ENCODE assay signal across 30 mouse cellular contexts in the genomic region with DNA sequence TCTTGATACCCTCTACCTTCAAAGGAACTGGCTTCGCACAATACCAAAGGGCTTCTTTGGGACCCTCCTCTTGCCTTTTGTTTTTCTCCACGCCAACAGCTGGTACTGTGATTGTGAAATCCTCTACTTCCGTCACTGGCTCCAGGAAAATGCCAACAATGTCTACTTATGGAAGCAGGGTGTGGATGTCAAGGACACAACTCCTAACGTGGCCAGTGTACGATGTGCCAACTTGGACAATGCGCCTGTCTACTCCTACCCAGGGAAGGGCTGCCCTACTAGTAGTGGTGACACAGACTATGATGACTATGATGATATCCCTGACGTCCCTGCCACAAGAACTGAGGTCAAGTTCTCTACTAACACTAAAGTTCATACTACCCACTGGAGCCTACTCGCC. TPM values are rescaled to one million over a fixed set of nuclear protein-coding genes. Genes with fewer than 3 reads are reported as not detected.
DNase-seq lines count a peak whose midpoint lies in the region; ATAC-seq and TF ChIP-seq lines count a peak whose summit lies in the region.
"Had no signal": no experiment of that assay in that cellular context is flagged by ENCODE, and none has a peak within 500 bp of the region (broad histone marks: within the 10 kb centered on the region; RNA-seq: fewer than 3 reads in every experiment).

No protein-coding gene starts in this region.

- H3K4me2 ChIP-seq in liver, embryonic 11.5 days, result peak overlapping the region; percentile 52
- H3K4me2 ChIP-seq in liver, embryonic 15.5 days, result no peak overlapping the region
- H3K4me2 ChIP-seq: embryonic facial prominence, embryonic 13.5 days; hindbrain, embryonic 12.5 days; intestine, embryonic 15.5 days; limb, embryonic 13.5 days; midbrain, embryonic 13.5 days; neural tube, embryonic 15.5 days had no signal

- TF ChIP-seq EP300 in MEL (IDR thresholded peaks at IDR 0.05; ENCODE audit: low read depth in 1 of 2, low read length in 2 of 2), result no peak

- H3K27ac ChIP-seq in liver, embryonic 11.5 days (ENCODE audit: low read depth, low read length), result 0 out of 2 replicates have a peak overlapping the region, but pooled peaks have one; percentile 82
- H3K27ac ChIP-seq in MEL (ENCODE audit: control insufficient read depth, low read depth, low read length), result peak overlapping the region; percentile 94
- peak overlapping the region; percentile 90; the same call in 1 of the 2 replicates for H3K27ac ChIP-seq in liver, embryonic 15.5 days (replicated peaks)
- H3K27ac ChIP-seq: embryonic facial prominence, embryonic 13.5 days; gastrocnemius, adult 2 months; hindbrain, embryonic 12.5 days; hindbrain, postnatal 0 days; intestine, embryonic 15.5 days; layer of hippocampus, adult 2 months; limb, embryonic 13.5 days; midbrain, embryonic 13.5 days; neural tube, embryonic 15.5 days had no signal

- DNase-seq in heart, adult 11 months, result peak; percentile 92
- no peak for DNase-seq in heart, postnatal 10 days
- no peak for DNase-seq in liver, embryonic 11.5 days (ENCODE audit: low spot score)
- DNase-seq in liver, result no peak
- DNase-seq in MEL (ENCODE audit: low read depth, low spot score), result no peak
- no peak for DNase-seq in cerebellum, adult 9-11 months
- DNase-seq: adrenal gland, postnatal 10 days; cerebellum, adult 11-12 months; cerebellum, postnatal 10 days; gastrocnemius, adult 2 months; gastrocnemius, postnatal 36 days; heart, postnatal 14 days; kidney, adult 2 months; kidney, postnatal 36 days; lung, postnatal 14 days; retina, postnatal 1 day; right cerebral cortex, postnatal 14 days had no signal

- H3K4me1 ChIP-seq in liver, embryonic 11.5 days (replicated peaks; ENCODE audit: control insufficient read depth, insufficient read depth, low read length), result peaks cover 34% of the 10 kb centered on the region
- H3K4me1 ChIP-seq in MEL (ENCODE audit: control insufficient read depth in 1 of 2, insufficient read depth in 2 of 2, low read length in 2 of 2), result peaks cover 14 to 47% of the 10 kb centered on the region in 2 experiments
- H3K4me1 ChIP-seq in liver, embryonic 15.5 days (replicated peaks), result peaks cover 49% of the 10 kb centered on the region
- H3K4me1 ChIP-seq: intestine, embryonic 15.5 days; limb, embryonic 13.5 days had no signal

- no peaks in the 10 kb centered on the region for H3K27me3 ChIP-seq in liver, embryonic 11.5 days (replicated peaks; ENCODE audit: control insufficient read depth, insufficient read depth, low read length)
- H3K27me3 ChIP-seq in MEL (ENCODE audit: control insufficient read depth in 1 of 2, insufficient read depth in 2 of 2, low read length in 2 of 2), result no peaks in the 10 kb centered on the region
- no peaks in the 10 kb centered on the region for H3K27me3 ChIP-seq in liver, embryonic 15.5 days
- H3K27me3 ChIP-seq: embryonic facial prominence, embryonic 13.5 days; hindbrain, embryonic 12.5 days; intestine, embryonic 15.5 days; limb, embryonic 13.5 days; midbrain, embryonic 13.5 days; neural tube, embryonic 15.5 days had no signal

- WGBS in liver, embryonic 11.5 days, result 79% methylated on average over 8 of the region's 8 CpGs
- 71% methylated on average over 8 of the region's 8 CpGs for WGBS in liver, embryonic 15.5 days (ENCODE audit: insufficient replicate concordance)

- no peak for ATAC-seq in liver, embryonic 11.5 days (replicated peaks; ENCODE audit: low FRiP score)
- ATAC-seq in liver, embryonic 15.5 days (ENCODE audit: insufficient read depth), result no peak
- ATAC-seq: forebrain, embryonic 16.5 days; hindbrain, postnatal 0 days; intestine, embryonic 15.5 days; midbrain, embryonic 13.5 days had no signal

- peak overlapping the region; percentile 23 for H3K4me3 ChIP-seq in liver, embryonic 11.5 days (ENCODE audit: low read depth, low read length)
- H3K4me3 ChIP-seq in MEL (ENCODE audit: control insufficient read depth in 1 of 2, insufficient read depth in 1 of 2, low read depth in 2 of 2, low read length in 2 of 2), result no peak overlapping the region
- no peak overlapping the region for H3K4me3 ChIP-seq in liver, embryonic 15.5 days (replicated peaks)
- H3K4me3 ChIP-seq: embryonic facial prominence, embryonic 13.5 days; gastrocnemius, adult 2 months; hindbrain, embryonic 12.5 days; intestine, embryonic 15.5 days; layer of hippocampus, adult 2 months; limb, embryonic 13.5 days; midbrain, embryonic 13.5 days; neural tube, embryonic 15.5 days had no signal

- TF ChIP-seq CTCF in MEL (IDR thresholded peaks at IDR 0.05 in 2 of 3, conservative IDR thresholded peaks at IDR 0.05 in 1 of 3; ENCODE audit: control insufficient read depth in 1 of 3, insufficient read depth in 1 of 3, low read depth in 2 of 3, low read length in 3 of 3, poor library complexity in 1 of 3, severe bottlenecking in 1 of 3), result no peak

- peaks cover 13% of the 10 kb centered on the region for H3K36me3 ChIP-seq in liver, embryonic 11.5 days (ENCODE audit: control insufficient read depth, insufficient read depth, low read length)
- peaks cover 0 to 41% of the 10 kb centered on the region in 2 experiments; a peak in 2 of 4 replicates for H3K36me3 ChIP-seq in MEL (ENCODE audit: control insufficient read depth in 1 of 2, insufficient read depth in 2 of 2, low read length in 2 of 2)
- peaks cover 16% of the 10 kb centered on the region for H3K36me3 ChIP-seq in liver, embryonic 15.5 days (replicated peaks)

- no peak for TF ChIP-seq RAD21 in MEL (IDR thresholded peaks at IDR 0.05; ENCODE audit: low read depth, low read length)

- 0 out of 2 replicates have a peak overlapping the region, but pooled peaks have one; percentile 11 for H3K9ac ChIP-seq in liver, embryonic 11.5 days (ENCODE audit: low read depth, low read length)
- H3K9ac ChIP-seq in MEL (ENCODE audit: control insufficient read depth, low read depth, low read length, poor library complexity, severe bottlenecking), result no peak overlapping the region; the same call in 1 of the 2 replicates
- no peak overlapping the region for H3K9ac ChIP-seq in liver, embryonic 15.5 days
- H3K9ac ChIP-seq: embryonic facial prominence, embryonic 13.5 days; hindbrain, embryonic 12.5 days; intestine, embryonic 15.5 days; limb, embryonic 13.5 days; midbrain, embryonic 13.5 days; neural tube, embryonic 15.5 days had no signal

- peaks cover 15% of the 10 kb centered on the region; the same call in 1 of the 2 replicates for H3K79me2 ChIP-seq in MEL (ENCODE audit: control insufficient read depth, insufficient read depth, low read length, poor library complexity)

- no peaks in the 10 kb centered on the region for H3K9me3 ChIP-seq in liver, embryonic 11.5 days (ENCODE audit: control insufficient read depth, low read length)
- no peaks in the 10 kb centered on the region for H3K9me3 ChIP-seq in MEL (replicated peaks; ENCODE audit: insufficient read depth, low read length)
- no peaks in the 10 kb centered on the region for H3K9me3 ChIP-seq in liver, embryonic 15.5 days (replicated peaks)
- H3K9me3 ChIP-seq: embryonic facial prominence, embryonic 13.5 days; hindbrain, embryonic 12.5 days; intestine, embryonic 15.5 days; limb, embryonic 13.5 days; midbrain, embryonic 13.5 days; neural tube, embryonic 15.5 days had no signal

- peak in 1 of 2 experiments; percentile 28; a peak in 1 of 4 replicates for TF ChIP-seq POLR2A in MEL (IDR thresholded peaks at IDR 0.05; ENCODE audit: control insufficient read depth in 1 of 2, insufficient read depth in 1 of 2, low read depth in 1 of 2, low read length in 2 of 2, poor library complexity in 1 of 2)

- intact Hi-C loops in heart, postnatal 10 days (cut with DNase I), result no loop called here

TF ChIP-seq in MEL, 35 proteins besides CTCF, POLR2A, EP300 and RAD21 (continues in another document):
- TF ChIP-seq CHD2 (IDR thresholded peaks at IDR 0.05; ENCODE audit: low read length), result no peak
- TF ChIP-seq NELFE (IDR thresholded peaks at IDR 0.05; ENCODE audit: low read depth, low read length), result no peak

RNA-seq across cellular contexts. Expression of a gene that starts 1.1 kb away (rescaled TPM):
- under 1 TPM; 0.17 to 0.43 TPM for total RNA-seq in heart, postnatal 10 days (2021)
- polyA plus RNA-seq in liver, embryonic 11.5 days (2014; fragmentation: Nextera tagmentation; extraction: Ambion mirVana), result 15.3 and 16.4 TPM in 2 replicates
- total RNA-seq in MEL (2012; rRNA removed), result 0.98 and 1.6 TPM in 2 replicates
- polyA plus RNA-seq in MEL (2012; ENCODE audit: insufficient read depth in 1 of 2, insufficient read length in 2 of 2, low read depth in 1 of 2, low replicate concordance in 2 of 2, missing spikeins in 1 of 2), result 1 to 10 TPM in 1 of 2 experiments, not detected in 1; 5.0 TPM
- polyA plus RNA-seq in liver, embryonic 15.5 days (2015; fragmentation: Nextera tagmentation; extraction: Ambion mirVana), result 2.6 and 3.0 TPM in 2 replicates
- total RNA-seq: gastrocnemius, adult 2 months; gastrocnemius, postnatal 36 days; hindbrain, postnatal 0 days; layer of hippocampus, adult 2 months; layer of hippocampus, postnatal 25 days; left cerebral cortex, adult 8-10 months; left cerebral cortex, postnatal 36 days had no signal

RNA-seq across cellular contexts. Expression of a gene that starts 7.1 kb away (rescaled TPM):
- 10 to 100 TPM; 50.2 to 50.4 TPM for total RNA-seq in heart, postnatal 10 days (2021)
- polyA plus RNA-seq in liver, embryonic 11.5 days (2014; fragmentation: Nextera tagmentation; extraction: Ambion mirVana), result 113 and 114 TPM in 2 replicates
- 30.4 and 31.4 TPM in 2 replicates for total RNA-seq in MEL (2012; rRNA removed)
- polyA plus RNA-seq in MEL (2012; ENCODE audit: insufficient read depth in 1 of 2, insufficient read length in 2 of 2, low read depth in 1 of 2, low replicate concordance in 2 of 2, missing spikeins in 1 of 2), result 10 to 100 TPM in 1 of 2 experiments, not detected in 1; 44.4 TPM
- 76.8 and 80.4 TPM in 2 replicates for polyA plus RNA-seq in liver, embryonic 15.5 days (2015; fragmentation: Nextera tagmentation; extraction: Ambion mirVana)

RNA-seq across cellular contexts. Expression of a gene that starts 7.3 kb away (rescaled TPM):
- 100 to 1,000 TPM; 378 to 381 TPM for total RNA-seq in heart, postnatal 10 days (2021)
- 115 and 126 TPM in 2 replicates for polyA plus RNA-seq in liver, embryonic 11.5 days (2014; fragmentation: Nextera tagmentation; extraction: Ambion mirVana)
- total RNA-seq in MEL (2012; rRNA removed), result 96.3 and 104 TPM in 2 replicates
- polyA plus RNA-seq in MEL (2012; ENCODE audit: insufficient read depth in 1 of 2, insufficient read length in 2 of 2, low read depth in 1 of 2, low replicate concordance in 2 of 2, missing spikeins in 1 of 2), result 100 to 1,000 TPM; 114 to 145 TPM
- polyA plus RNA-seq in liver, embryonic 15.5 days (2015; fragmentation: Nextera tagmentation; extraction: Ambion mirVana), result 70.3 and 79.4 TPM in 2 replicates

RNA-seq across cellular contexts. Expression of a gene that starts 14.5 kb away (rescaled TPM):
- total RNA-seq in heart, postnatal 10 days (2021), result 100 to 1,000 TPM; 456 to 499 TPM
- 2,285 and 2,367 TPM in 2 replicates for polyA plus RNA-seq in liver, embryonic 11.5 days (2014; fragmentation: Nextera tagmentation; extraction: Ambion mirVana)
- 1,332 and 1,356 TPM in 2 replicates for total RNA-seq in MEL (2012; rRNA removed)
- polyA plus RNA-seq in MEL (2012; ENCODE audit: insufficient read depth in 1 of 2, insufficient read length in 2 of 2, low read depth in 1 of 2, low replicate concordance in 2 of 2, missing spikeins in 1 of 2), result 1,000 to 10,000 TPM; 2,392 to 5,980 TPM
- 927 and 1,040 TPM in 2 replicates for polyA plus RNA-seq in liver, embryonic 15.5 days (2015; fragmentation: Nextera tagmentation; extraction: Ambion mirVana)

RNA-seq across cellular contexts. Expression of a gene that starts 17.0 kb away (rescaled TPM):
- 1,000 to 10,000 TPM; 1,599 to 1,711 TPM for total RNA-seq in heart, postnatal 10 days (2021)
- 19.8 and 20.1 TPM in 2 replicates for polyA plus RNA-seq in liver, embryonic 11.5 days (2014; fragmentation: Nextera tagmentation; extraction: Ambion mirVana)
- total RNA-seq in MEL (2012; rRNA removed), result 12.9 and 14.2 TPM in 2 replicates
- 10 to 100 TPM in 1 of 2 experiments, not detected in 1; 16.8 TPM for polyA plus RNA-seq in MEL (2012; ENCODE audit: insufficient read depth in 1 of 2, insufficient read length in 2 of 2, low read depth in 1 of 2, low replicate concordance in 2 of 2, missing spikeins in 1 of 2)
- polyA plus RNA-seq in liver, embryonic 15.5 days (2015; fragmentation: Nextera tagmentation; extraction: Ambion mirVana), result 10.8 and 18.2 TPM in 2 replicates
